Mouse (Mus musculus) liver, adult (tissue): ENCODE measurements around the gene Odaph.

Experiments used
- GATA4 ChIP-seq: IDR thresholded peaks from 2 replicates; pipeline ENCODE4 v1.6.1; 2014; ENCODE audit warnings: mild to moderate bottlenecking, low read length; ENCODE audit not compliant: insufficient replicate concordance

The Odaph gene

DNA sequence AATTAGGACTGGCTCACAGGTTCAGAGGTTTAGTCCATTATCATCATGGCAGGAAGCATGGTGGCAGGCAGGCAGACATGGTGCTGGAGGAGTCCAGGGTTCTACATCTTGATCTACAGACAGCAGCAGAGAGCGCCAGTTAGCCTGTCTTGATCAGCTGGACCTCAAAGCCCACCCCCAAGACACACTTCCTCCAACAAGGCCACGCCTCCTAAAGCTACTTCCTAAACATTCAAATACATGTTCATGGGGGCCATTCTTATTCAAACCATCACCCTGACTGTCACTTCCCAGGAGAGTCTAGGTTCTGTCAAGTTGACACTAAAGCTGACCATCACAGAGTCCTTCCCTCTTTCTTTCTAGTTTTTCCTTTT lies 9.9 kb upstream of the Odaph start:
- TF ChIP-seq GATA4: no peak

DNA sequence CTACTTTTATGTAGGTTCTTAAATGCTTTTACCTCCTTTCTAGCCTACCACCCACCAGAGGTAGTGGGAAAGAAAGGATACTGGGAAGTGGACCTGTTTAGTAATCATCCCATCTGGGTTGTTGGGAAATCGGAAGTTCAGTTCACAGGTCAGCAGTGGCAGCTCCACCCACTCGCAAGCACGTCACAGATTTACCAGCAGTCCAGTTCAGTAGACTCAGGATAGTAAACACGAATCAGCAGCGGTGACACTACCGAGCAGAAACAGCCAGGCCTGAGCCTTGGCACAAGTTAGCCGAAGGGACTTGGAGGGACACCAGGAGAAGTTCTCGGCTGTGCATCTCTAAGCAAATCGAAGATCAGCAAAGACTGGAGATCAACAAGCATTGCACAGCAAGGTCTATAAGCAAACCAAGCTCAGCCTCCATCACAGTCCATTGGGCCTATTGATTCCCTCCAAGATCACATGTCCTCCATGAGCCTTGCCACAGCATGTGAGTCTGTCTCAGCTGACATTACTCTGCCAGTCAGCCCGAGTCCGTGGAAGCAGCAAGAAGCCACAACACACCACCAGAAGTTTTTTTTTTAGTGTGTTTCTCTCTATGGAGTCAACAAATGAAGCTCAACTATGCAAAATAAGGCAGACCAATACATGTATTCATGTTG lies 6.0 kb upstream of the Odaph start:
- no peak for TF ChIP-seq GATA4

DNA sequence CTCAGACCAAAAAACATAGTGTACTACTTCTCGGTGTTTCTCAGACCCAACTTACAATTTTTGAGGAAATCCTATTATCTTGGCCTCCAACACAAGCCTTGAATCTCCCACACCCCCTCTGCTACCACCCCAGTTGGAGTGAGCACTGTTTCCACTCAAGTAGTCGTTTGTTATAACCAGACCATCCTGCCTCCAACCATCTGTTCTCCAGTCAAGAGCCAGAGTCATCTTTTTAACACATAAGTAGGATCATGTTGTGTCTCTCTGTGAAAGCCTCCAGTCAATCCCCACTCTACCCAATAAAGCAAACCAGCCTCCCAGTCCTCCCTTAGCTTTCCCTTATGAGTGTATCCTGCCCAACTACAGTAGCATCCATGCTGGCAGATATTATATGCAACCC lies 3.8 kb upstream of the Odaph start:
- no peak for TF ChIP-seq GATA4

DNA sequence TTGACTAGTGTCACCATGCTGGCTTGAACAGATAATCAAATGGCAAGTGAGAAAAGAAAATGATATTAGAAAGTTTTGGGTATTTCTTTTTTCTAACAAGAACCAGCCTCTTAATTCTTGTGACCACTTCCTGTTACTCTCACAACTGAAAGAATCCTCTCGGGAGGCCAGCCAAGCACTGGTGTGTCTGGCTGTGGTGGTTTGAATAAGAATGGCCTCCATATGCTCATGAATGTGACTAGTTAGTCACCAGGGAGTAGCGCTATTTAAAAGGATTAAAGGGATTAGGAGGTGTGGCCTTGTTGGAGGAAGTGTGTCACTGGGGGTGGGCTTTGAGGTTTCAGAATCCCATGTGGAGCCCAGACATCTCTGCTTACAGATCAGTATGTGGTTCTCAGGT lies 1.6 kb upstream of the Odaph start:
- no peak for TF ChIP-seq GATA4

DNA sequence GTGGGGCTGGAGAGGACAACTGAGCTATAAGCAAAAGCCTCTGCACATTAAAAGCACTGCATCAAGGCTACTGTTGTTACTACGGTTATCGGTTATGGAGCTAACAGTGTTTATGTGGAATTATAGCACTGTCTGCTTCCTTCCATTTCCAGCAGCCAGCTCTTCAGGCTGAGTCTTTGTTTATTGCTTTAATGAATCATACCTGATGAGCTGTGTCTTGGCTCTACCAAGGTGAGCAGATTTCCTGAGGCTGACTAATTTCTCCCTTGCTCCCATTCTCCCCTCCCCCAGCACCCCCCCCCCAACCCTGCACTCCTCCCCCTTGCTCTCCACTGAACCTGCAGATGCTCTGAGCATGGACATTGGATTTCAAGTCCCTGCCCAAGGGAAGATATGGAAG lies 524 bp downstream of the Odaph start:
- TF ChIP-seq GATA4: no peak

DNA sequence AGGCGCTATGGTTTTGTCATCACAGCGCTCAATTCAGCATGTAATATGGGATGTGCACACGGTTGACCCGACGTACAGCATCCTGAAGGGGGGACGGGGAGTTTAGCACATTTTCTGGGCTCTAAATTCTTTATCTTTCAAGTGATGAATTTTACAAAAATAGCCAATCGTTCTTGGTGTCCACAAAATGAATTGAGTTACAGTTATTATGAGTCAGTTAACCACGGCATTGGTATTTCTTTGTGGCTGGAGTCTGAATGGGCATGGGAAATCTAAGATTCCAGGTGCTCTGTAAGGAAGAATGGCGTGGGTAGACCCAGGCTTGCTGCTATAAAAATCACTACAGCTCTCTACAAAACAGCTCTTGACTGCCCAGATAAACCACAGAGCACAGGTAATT lies 2.0 kb downstream of the Odaph start:
- TF ChIP-seq GATA4: no peak

DNA sequence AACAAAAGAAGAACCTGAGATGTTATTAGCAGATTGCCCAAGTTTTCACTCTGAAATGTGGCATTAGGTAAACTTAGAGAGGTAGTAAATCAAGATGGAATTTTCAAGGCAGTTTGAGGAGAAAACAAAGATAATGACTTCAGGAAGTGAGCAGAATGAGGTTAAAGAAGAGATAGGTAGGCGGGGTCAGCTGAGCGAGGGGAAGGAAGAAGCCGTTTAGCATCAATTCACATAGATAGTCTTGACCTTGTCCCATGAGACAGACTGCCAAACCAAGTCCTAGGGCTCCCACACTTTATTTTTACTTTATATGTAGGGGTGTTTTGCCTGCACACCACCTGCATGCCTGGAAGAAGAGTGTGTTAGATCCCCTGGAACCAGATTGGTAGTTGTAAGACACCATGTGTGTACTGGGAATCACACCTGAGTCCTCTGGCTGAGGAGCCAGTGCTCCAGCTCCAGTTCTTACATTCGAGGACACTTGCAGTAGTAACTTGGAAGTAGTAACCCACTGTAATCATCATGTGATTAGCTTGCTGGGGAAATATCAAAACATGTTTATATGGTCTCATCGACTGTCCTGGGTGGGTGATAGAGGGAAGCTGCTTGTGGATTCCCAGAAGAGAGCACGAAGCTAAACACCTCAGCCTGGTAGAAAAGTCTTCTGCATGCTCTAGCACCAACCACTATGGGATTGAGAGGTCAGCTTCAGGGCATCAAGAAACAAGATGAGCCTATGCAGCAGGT lies 4.1 kb downstream of the Odaph start:
- no peak for TF ChIP-seq GATA4

DNA sequence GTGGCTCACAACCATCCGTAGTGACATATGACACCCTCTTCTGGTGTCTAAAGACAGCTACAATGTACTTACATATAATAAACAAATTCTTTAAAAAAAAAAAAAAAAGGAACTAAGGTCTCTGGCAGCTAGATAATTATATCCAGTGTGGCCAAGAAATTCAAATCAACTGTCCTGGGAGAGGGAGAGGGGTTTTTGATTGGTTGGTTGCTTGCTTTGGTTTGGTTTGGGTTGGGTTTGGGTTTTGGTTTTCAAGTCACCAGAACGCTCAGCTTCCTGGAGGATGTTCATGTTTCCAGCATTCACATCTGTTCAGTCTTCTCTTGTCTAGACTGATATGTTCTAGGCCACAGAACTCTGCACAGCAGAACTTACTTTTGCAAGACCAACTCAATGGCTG lies 5.8 kb downstream of the Odaph start:
- no peak for TF ChIP-seq GATA4

DNA sequence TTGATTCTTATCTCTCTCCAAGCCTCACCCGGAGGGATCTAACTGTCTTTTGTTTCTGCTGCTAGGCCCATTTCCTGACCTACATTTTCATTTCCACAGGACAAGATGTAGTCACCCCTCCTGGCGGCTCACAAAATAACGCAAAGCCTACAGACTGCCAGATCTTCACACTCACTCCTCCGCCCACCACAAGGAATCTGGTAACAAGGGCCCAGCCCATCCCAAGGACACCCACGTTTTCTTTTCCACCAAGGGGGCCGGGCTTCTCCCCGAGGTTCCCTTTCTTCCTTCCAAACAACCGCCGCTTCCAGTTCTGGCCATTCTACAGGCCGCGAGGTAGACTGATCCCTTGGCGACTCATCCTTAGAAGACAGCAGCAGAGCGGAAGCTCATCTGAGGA lies 7.3 kb downstream of the Odaph start:
- TF ChIP-seq GATA4: no peak

DNA sequence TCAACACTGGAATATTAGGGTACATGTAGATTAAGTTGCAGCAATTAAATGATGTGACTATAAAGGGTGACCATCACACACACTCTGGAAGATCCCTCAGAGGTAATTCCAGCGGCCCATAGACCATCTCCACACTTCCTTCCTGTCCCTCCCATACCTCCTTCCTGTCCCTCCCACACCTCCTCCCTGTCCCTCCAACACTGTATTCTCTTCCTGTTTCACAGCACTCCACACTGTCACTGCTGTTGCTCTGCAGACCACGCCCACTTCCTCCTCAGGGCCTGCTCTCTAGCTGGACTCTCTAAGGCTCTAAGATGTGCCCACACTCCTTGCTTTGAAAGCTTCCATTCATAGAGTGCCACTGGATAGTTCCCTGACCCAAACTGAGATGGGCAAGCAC lies 13.5 kb downstream of the Odaph start:
- TF ChIP-seq GATA4: no peak

DNA sequence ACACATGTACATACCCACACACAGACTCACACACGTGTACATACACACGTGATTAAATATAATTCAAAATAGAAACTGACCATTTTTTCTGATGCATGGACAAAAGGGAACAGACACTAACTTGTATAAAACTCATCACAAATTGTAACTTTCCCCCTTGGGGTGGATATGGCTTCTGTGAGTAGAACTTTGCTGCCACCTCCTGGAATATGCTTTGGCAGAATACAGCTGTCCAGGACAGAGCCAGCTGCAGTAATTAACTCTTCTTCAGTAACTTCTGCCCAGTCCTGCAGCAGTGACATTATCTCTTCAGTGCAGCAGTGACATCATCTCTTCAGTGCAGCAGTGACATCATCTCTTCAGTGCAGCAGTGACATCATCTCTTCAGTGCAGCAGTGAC lies 15.7 kb downstream of the Odaph start:
- no peak for TF ChIP-seq GATA4

DNA sequence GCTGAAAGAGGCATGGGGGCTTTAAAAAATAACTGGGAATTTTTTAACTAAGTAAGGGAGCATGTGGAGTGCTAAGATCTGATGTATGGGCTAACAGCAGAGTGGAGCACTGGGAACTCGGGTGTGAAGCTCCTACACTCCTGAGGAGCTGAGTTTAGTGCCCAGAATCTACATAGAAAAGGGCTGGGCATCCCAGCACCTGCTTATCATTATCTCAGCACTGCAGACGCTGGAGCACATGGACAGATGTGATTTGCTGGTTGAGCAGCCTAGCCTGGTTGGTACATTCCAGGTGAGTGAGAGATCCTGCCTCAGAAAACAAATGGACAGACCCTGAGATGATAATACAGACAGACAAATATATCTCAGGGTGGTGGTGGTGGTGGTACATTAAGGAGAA lies 22.6 kb downstream of the Odaph start:
- TF ChIP-seq GATA4: no peak

DNA sequence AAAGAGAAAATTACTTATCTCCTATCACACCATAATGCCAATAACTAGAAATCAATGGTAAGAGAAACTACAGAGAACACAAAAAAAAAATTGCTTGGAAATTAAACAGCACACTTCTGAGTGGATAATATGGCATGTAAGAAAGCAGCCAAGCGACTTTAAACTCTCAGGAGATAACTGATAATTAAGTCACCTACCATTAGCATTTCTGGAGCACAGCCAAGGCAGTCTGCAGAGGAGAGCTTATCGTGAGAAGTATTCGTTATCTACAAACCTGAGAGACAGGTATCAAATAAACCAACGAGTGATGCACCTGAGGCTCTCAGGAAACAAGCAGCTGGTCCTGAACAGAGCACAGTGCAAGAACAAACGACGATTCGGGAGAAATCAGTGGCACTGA lies 24.5 kb downstream of the Odaph start:
- TF ChIP-seq GATA4: no peak

DNA sequence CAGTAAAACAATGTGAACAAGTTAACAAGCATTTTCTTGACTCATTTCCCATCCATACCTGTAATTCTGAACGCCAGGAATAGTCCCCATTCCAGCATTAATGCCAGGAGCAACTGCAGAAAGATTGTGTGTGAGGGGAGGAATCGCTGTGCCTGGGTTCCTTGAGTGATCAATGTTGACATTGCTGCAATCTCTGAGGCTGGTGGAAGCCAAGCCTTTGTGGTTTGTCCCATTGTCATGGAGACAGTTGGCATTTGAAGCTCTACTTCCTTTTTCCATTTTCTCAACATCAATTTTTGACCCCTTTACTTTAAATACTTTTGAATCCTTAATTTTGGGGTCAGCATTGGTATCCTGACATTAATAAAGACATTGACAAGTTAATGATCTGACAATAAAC lies 32.7 kb downstream of the Odaph start:
- TF ChIP-seq GATA4: no peak

DNA sequence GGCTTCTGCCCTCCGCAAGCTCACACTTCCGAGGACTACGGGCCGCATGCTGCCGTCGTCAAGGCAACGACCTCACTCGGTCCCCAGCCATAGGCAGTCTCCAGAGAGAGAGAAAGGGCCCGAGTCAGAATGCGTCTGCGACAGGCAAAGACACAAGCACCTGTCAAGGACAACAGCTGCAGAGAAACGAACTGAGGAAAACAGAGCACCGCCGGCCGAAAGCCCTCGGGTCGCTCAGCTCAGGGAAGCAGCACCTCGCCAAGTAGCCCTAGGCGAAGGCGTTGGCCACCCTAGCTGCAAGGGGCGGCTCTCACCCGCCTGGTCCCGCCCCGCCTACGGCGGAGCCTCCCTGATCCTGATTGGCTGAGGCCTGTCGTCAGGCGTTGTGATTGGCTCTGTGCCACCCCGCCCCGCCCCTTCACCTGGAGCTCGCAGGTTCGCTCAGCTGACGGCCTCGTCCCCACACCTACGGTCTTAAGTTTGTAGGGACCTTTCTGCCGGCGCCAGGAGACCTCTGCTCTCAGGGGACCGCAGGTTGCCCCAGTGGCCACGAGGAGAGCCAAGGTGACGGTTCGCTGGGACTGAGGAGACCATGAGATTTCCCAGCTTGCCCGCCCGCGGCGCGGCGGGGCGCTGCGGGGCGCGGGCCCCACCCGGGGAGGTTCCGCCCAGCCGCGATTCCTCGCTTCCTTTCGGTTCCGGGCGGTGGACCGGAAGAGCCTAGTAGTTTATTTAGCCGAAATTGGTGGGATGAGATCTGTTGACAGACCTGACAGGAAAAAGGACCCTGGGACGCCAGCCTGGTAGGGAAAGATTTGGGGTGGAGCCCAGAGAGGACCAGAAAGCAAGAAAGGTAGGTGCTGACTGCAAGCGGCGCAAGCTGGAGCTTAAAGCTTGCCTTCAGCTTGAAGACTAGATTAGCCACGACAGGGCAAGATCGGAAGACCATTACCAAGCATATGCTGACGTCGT lies 55.4 kb downstream of the Odaph start:
- TF ChIP-seq GATA4: no peak

DNA sequence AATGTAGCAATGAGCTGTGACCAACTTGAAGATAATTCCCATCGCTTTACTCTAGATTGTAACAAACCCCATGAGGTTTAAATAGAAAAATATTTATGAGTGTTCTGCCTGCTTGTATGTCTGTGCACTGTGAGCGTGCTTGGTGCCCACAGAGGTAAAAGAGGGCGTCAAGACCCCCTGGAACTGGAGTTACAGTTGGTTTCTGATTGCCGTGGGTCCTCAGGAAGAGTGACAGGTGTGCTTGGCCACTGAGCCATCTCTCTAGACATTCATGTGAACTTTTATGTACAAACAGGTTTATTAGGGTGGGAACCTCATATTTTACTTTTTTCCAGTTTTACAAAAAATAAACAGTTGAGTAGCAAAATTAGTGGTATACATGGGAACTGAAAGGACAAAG lies 56.5 kb downstream of the Odaph start, which contains the start of gene Cdkl2:
TSS of gene Cdkl2 (minus strand) at position 101 of the 400 bp plus-strand sequence.
- no peak for TF ChIP-seq GATA4
